Mouse (Mus musculus): ENCODE measurements around the gene A930033H14Rik. TPM values are rescaled to one million over a fixed set of nuclear protein-coding genes. Genes with fewer than 3 reads are reported as not detected.

Gene A930033H14Rik
- polyA plus RNA-seq, 1 experiment from 2014 or later = 1.4 TPM

- H3K9ac ChIP-seq = no peak overlapping the region
- no peaks in the 10 kb centered on the region for H3K36me3 ChIP-seq
- H3K4me3 ChIP-seq = no peak overlapping the region
- H3K27me3 ChIP-seq (replicated peaks) = no peaks in the 10 kb centered on the region
- no peak overlapping the region for H3K4me2 ChIP-seq (replicated peaks)
- ATAC-seq (ENCODE audit: low FRiP score, low read depth) = no peak
- no peak overlapping the region for H3K27ac ChIP-seq
- peaks cover 12% of the 10 kb centered on the region for H3K4me1 ChIP-seq
- no peaks in the 10 kb centered on the region for H3K9me3 ChIP-seq
- WGBS = 92% methylated on average over 10 of the region's 10 CpGs
These were observed 2.9 kb downstream of the A930033H14Rik start for GRCm38 (mm10) chr10:69210006-69210405.

GRCm38 (mm10) chr10:69208705-69209104, 4.2 kb downstream of the A930033H14Rik start:
- peaks cover 8% of the 10 kb centered on the region for H3K4me1 ChIP-seq
- H3K36me3 ChIP-seq = no peaks in the 10 kb centered on the region
- no peak overlapping the region for H3K4me2 ChIP-seq (replicated peaks)
- ATAC-seq (ENCODE audit: low FRiP score, low read depth) = no peak
- H3K4me3 ChIP-seq = no peak overlapping the region
- WGBS = 97% methylated on average over 3 of the region's 3 CpGs
- H3K9ac ChIP-seq = no peak overlapping the region
- no peaks in the 10 kb centered on the region for H3K27me3 ChIP-seq (replicated peaks)
- no peaks in the 10 kb centered on the region for H3K9me3 ChIP-seq
- no peak overlapping the region for H3K27ac ChIP-seq

- Histone ChIP-seq H3K4me2 (replicated peaks) (no peak overlapping the region), H3K4me1 (peaks cover 5% of the 10 kb centered on the region; the same call in 1 of the 2 replicates), H3K9me3 (no peaks in the 10 kb centered on the region), H3K27ac (no peak overlapping the region), H3K36me3 (no peaks in the 10 kb centered on the region), H3K9ac (no peak overlapping the region), H3K4me3 (no peak overlapping the region), H3K27me3 (replicated peaks) (no peaks in the 10 kb centered on the region)
- 91% methylated on average over 15 of the region's 15 CpGs for WGBS
- no peak for ATAC-seq (ENCODE audit: low FRiP score, low read depth)
These were observed 4.8 kb downstream of the A930033H14Rik start for GRCm38 (mm10) chr10:69207981-69208630.

- Histone ChIP-seq H3K36me3 (no peaks in the 10 kb centered on the region), H3K27ac (no peak overlapping the region), H3K27me3 (replicated peaks) (no peaks in the 10 kb centered on the region), H3K4me2 (replicated peaks) (no peak overlapping the region), H3K9ac (no peak overlapping the region), H3K4me3 (no peak overlapping the region), H3K4me1 (peaks cover 5% of the 10 kb centered on the region; the same call in 1 of the 2 replicates), H3K9me3 (no peaks in the 10 kb centered on the region)
- 87% methylated on average over 7 of the region's 7 CpGs for WGBS
- ATAC-seq (ENCODE audit: low FRiP score, low read depth) = no peak
These were observed 5.4 kb downstream of the A930033H14Rik start for GRCm38 (mm10) chr10:69207481-69207880.

GRCm38 (mm10) chr10:69206081-69206480, 6.8 kb downstream of the A930033H14Rik start:
- Histone ChIP-seq H3K4me1 (no peaks in the 10 kb centered on the region), H3K36me3 (no peaks in the 10 kb centered on the region), H3K9me3 (no peaks in the 10 kb centered on the region), H3K27me3 (replicated peaks) (no peaks in the 10 kb centered on the region), H3K4me2 (replicated peaks) (no peak overlapping the region), H3K4me3 (no peak overlapping the region), H3K9ac (no peak overlapping the region), H3K27ac (no peak overlapping the region)
- WGBS = 92% methylated on average over 6 of the region's 6 CpGs
- ATAC-seq (ENCODE audit: low FRiP score, low read depth) = no peak

- ATAC-seq (ENCODE audit: low FRiP score, low read depth) = no peak
- no peaks in the 10 kb centered on the region for H3K36me3 ChIP-seq
- WGBS = 52% methylated on average over 8 of the region's 8 CpGs
- H3K9ac ChIP-seq = no peak overlapping the region
- no peak overlapping the region for H3K27ac ChIP-seq
- H3K4me3 ChIP-seq = no peak overlapping the region
- no peak overlapping the region for H3K4me2 ChIP-seq (replicated peaks)
- no peaks in the 10 kb centered on the region for H3K9me3 ChIP-seq
- H3K4me1 ChIP-seq = no peaks in the 10 kb centered on the region
- H3K27me3 ChIP-seq (replicated peaks) = no peaks in the 10 kb centered on the region
These were observed 8.1 kb downstream of the A930033H14Rik start for GRCm38 (mm10) chr10:69204677-69205400.

- H3K4me3 ChIP-seq = no peak overlapping the region
- H3K4me1 ChIP-seq = no peaks in the 10 kb centered on the region
- no peaks in the 10 kb centered on the region for H3K36me3 ChIP-seq
- ATAC-seq (ENCODE audit: low FRiP score, low read depth) = no peak
- H3K4me2 ChIP-seq (replicated peaks) = no peak overlapping the region
- no peak overlapping the region for H3K9ac ChIP-seq
- H3K9me3 ChIP-seq = no peaks in the 10 kb centered on the region
- no peak overlapping the region for H3K27ac ChIP-seq
- 90% methylated on average over 10 of the region's 10 CpGs for WGBS
- no peaks in the 10 kb centered on the region for H3K27me3 ChIP-seq (replicated peaks)
These were observed 19.2 kb downstream of the A930033H14Rik start for GRCm38 (mm10) chr10:69193721-69194120.

- Histone ChIP-seq H3K4me3 (no peak overlapping the region), H3K27me3 (replicated peaks) (no peaks in the 10 kb centered on the region), H3K4me1 (no peaks in the 10 kb centered on the region), H3K36me3 (no peaks in the 10 kb centered on the region), H3K4me2 (replicated peaks) (no peak overlapping the region), H3K9me3 (no peaks in the 10 kb centered on the region), H3K9ac (no peak overlapping the region), H3K27ac (no peak overlapping the region)
- no peak for ATAC-seq (ENCODE audit: low FRiP score, low read depth)
- 94% methylated on average over 5 of the region's 5 CpGs for WGBS
These were observed 20.6 kb downstream of the A930033H14Rik start for GRCm38 (mm10) chr10:69192266-69192665.

- H3K9ac ChIP-seq = no peak overlapping the region
- 83% methylated on average over 10 of the region's 10 CpGs for WGBS
These were observed 22.3 kb downstream of the A930033H14Rik start for GRCm38 (mm10) chr10:69190434-69191160.

GRCm38 (mm10) chr10:69187773-69188443, 25.0 kb downstream of the A930033H14Rik start:
- H3K4me3 ChIP-seq = no peak overlapping the region
- no peaks in the 10 kb centered on the region for H3K9me3 ChIP-seq
- H3K27me3 ChIP-seq (replicated peaks) = no peaks in the 10 kb centered on the region
- H3K27ac ChIP-seq = no peak overlapping the region
- H3K9ac ChIP-seq = no peak overlapping the region
- no peak overlapping the region for H3K4me2 ChIP-seq (replicated peaks)
- no peak for ATAC-seq (ENCODE audit: low FRiP score, low read depth)
- 88% methylated on average over 9 of the region's 9 CpGs for WGBS
- no peaks in the 10 kb centered on the region for H3K4me1 ChIP-seq
- no peaks in the 10 kb centered on the region for H3K36me3 ChIP-seq

More at GRCm38 (mm10) chr10:69190434-69191160, 22.3 kb downstream of the A930033H14Rik start:
- Histone ChIP-seq H3K36me3 (no peaks in the 10 kb centered on the region), H3K27ac (no peak overlapping the region), H3K4me2 (replicated peaks) (no peak overlapping the region), H3K4me3 (no peak overlapping the region), H3K9me3 (no peaks in the 10 kb centered on the region), H3K27me3 (replicated peaks) (no peaks in the 10 kb centered on the region), H3K4me1 (no peaks in the 10 kb centered on the region)
- no peak for ATAC-seq (ENCODE audit: low FRiP score, low read depth)

GRCm38 (mm10) chr10:69185894-69186893, 26.7 kb downstream of the A930033H14Rik start:
- Histone ChIP-seq H3K9me3 (no peaks in the 10 kb centered on the region), H3K4me1 (no peaks in the 10 kb centered on the region), H3K36me3 (no peaks in the 10 kb centered on the region), H3K27me3 (replicated peaks) (no peaks in the 10 kb centered on the region), H3K4me2 (replicated peaks) (peak overlapping the region; percentile 42), H3K9ac (no peak overlapping the region), H3K4me3 (no peak overlapping the region), H3K27ac (no peak overlapping the region)
- ATAC-seq (ENCODE audit: low FRiP score, low read depth) = 0 out of 2 replicates have a peak, but pooled peaks have one; percentile 58
- 33% methylated on average over 21 of the region's 21 CpGs for WGBS
